Mouse (Mus musculus) CD4-positive, CD25-positive, alpha-beta regulatory T cell (primary cell): ENCODE measurements around the gene Cadps2. TPM values are rescaled to one million over a fixed set of nuclear protein-coding genes. Genes with fewer than 3 reads are reported as not detected.

Experiments
- polyA plus RNA-seq: library from polyadenylated mRNA; unstranded; fragments of 100-300 nt; shearing (Covaris generic); gene quantifications from one replicate; pipeline ENCODE4 v1.2.1, GENCODE M21; 2017

Gene Cadps2
- 0.12 TPM for polyA plus RNA-seq

GRCm38 (mm10) chr6:23839009-23839811, at the start of gene Cadps2:
Gene Cadps2 (minus strand): TSS chr6:23839421.

GRCm38 (mm10) chr6:23655036-23655435, 184.2 kb downstream of the Cadps2 start, which contains the start of gene Rnf148:
Gene Rnf148 (minus strand): TSS chr6:23655136.

DNA sequence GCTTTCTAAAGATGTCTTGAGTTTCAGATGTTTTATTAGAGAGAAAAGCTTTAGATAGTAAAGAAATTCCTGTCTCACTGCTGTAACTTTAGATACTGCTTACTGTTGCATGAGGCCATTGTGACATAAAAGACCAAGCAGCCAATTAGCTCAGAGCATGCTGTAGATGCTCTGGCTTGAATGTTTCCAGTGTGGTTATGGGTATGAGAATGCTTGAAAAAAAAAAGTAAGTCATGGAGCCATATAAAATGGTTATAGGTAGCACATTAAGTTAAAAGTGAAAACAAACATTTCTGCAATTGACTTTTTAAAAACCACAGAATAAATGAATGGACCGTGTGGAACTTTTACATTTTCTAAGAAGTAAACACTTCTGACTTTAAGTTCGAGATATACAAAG, 189.0 kb downstream of the Cadps2 start, which contains the start of gene Rnf133:
Gene Rnf133 (minus strand): TSS at position 101 of the 400 bp plus-strand sequence.

DNA sequence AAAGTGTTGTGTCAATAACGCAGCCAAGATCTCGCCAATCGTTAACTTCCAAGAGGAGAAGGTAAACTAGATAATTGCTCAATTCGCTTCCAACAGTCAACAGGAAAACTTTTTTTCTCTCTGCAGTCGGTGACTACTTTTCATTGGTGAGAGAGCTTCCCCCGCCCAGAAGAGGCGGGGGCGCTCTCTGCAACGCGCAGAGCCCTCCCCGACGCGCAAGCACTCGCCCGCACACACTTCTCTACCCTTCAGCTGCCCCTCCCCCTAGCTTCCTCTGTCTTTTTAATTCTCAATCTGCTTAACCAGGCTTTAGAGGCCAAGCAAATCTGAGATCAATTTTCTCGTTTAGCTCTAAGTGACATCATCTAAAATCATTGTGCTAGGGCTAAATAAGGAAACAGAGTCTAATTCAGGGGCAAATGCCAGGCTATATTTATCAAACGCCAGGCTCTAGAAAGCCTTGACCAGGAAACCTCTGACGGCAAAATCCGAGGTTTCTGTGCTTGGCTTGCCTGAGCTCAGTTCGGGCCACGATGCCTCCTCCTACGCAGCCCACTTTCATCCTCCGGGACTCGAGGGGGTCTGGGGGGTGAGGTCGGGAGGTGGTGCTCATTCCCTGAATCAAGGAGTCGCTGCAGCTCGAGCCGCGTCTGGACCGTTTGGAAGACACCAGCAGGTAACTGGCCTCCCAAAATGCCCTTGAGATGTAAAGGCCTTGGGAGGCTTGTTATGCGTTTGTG, 590.7 kb downstream of the Cadps2 start, which contains the start of gene Fezf1:
Gene Fezf1 (minus strand): TSS at position 50 of the 740 bp plus-strand sequence.

Other genes starting within 250 kb of the Cadps2 start
- gene Rnf133, start 189.1 kb downstream of the Cadps2 start, polyA plus RNA-seq, result not detected
- not detected for gene Rnf148, start 184.3 kb downstream of the Cadps2 start, polyA plus RNA-seq
- not detected for gene Tas2r118, start 130.6 kb upstream of the Cadps2 start, polyA plus RNA-seq